Mouse (Mus musculus) kidney, adult 2 months (tissue): ENCODE measurements around the gene Ghrh.

Experiments
- CTCF ChIP-seq: fragments of 200-500 bp; conservative IDR thresholded peaks from 2 replicates; pipeline ENCODE4 v1.5.1; 2011; ENCODE audit warnings: low read depth, mild to moderate bottlenecking, control low read depth, low read length, moderate library complexity, mixed read lengths; ENCODE audit not compliant: insufficient read depth, insufficient read length
- POLR2A ChIP-seq: fragments of 200-500 bp; IDR thresholded peaks from one replicate; pipeline ENCODE4 v1.6.1; 2011; ENCODE audit warnings: low read depth, low read length, control low read depth

- TF ChIP-seq CTCF, result no peak
- no peak for TF ChIP-seq POLR2A
Observed at GRCm38 (mm10) chr2:157307715-157308265, 39.5 kb downstream of the Ghrh start.
